Mouse (Mus musculus): ENCODE data around the gene Anxa10.

Gene Anxa10

GRCm38 (mm10) chr8:62123098-62123497 is at the start of gene Anxa10:
TSS of gene Anxa10 (minus strand) at chr8:62123150.
- DNase-seq (ENCODE audit: low spot score in 2 of 2), result no peak

- DNase-seq (ENCODE audit: low spot score in 2 of 2), result no peak
These were observed 9.9 kb upstream of the Anxa10 start for GRCm38 (mm10) chr8:62132662-62133366.

GRCm38 (mm10) chr8:62097213-62097612 is 25.7 kb downstream of the Anxa10 start:
- no peak for DNase-seq (ENCODE audit: low spot score in 2 of 2)

GRCm38 (mm10) chr8:62081804-62082203 is 41.1 kb downstream of the Anxa10 start:
- no peak for DNase-seq (ENCODE audit: low spot score in 2 of 2)

GRCm38 (mm10) chr8:62080195-62080802 is 42.7 kb downstream of the Anxa10 start:
- DNase-seq (ENCODE audit: low spot score in 2 of 2), result no peak

GRCm38 (mm10) chr8:62068305-62068704 is 54.6 kb downstream of the Anxa10 start:
- no peak for DNase-seq (ENCODE audit: low spot score in 2 of 2)

GRCm38 (mm10) chr8:62060357-62060756 is 62.6 kb downstream of the Anxa10 start:
- DNase-seq (ENCODE audit: low spot score in 2 of 2), result no peak

- no peak for DNase-seq (ENCODE audit: low spot score in 2 of 2)
These were observed 76.1 kb downstream of the Anxa10 start for GRCm38 (mm10) chr8:62046809-62047208.

- no peak for DNase-seq (ENCODE audit: low spot score in 2 of 2)
These were observed 88.6 kb downstream of the Anxa10 start for GRCm38 (mm10) chr8:62034351-62034750.

- DNase-seq (ENCODE audit: low spot score in 2 of 2), result no peak
These were observed 108.4 kb downstream of the Anxa10 start for GRCm38 (mm10) chr8:62014582-62014981.

- no peak for DNase-seq (ENCODE audit: low spot score in 2 of 2)
These were observed 108.8 kb downstream of the Anxa10 start for GRCm38 (mm10) chr8:62014166-62014565.

Data from frontal cortex, postnatal 14 days (tissue).